Mouse (Mus musculus): ENCODE data around the gene Spata5. TPM values are rescaled to one million over a fixed set of nuclear protein-coding genes. Genes with fewer than 3 reads are reported as not detected.

The Spata5 gene
- polyA plus RNA-seq, 2 experiments = 9.6 to 40.2 TPM

DNA sequence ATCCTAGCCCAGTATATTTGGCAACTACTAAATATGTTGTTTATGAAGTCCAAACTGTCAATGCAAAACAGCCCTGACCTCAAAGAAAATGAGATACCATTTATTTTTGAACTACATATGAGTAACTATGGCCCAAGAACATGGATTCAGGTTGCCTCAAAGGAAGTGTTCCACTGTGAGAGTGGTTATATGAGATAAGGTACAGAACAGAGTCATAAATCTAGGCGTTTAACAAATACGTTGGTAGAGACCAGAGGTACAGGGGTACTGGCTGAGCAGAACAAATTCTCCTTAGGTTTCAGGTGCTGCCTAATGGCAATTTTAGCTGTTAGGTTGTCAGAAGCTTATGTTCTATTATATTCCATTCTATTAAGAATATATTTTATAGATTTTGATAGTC is 67.9 kb downstream of the Spata5 start:
- no peaks in the 10 kb centered on the region for H3K9me3 ChIP-seq (ENCODE audit: control insufficient read depth, low read length)
- H3K4me2 ChIP-seq (replicated peaks; ENCODE audit: low read depth, low read length, severe bottlenecking) = no peak overlapping the region
- H3K4me3 ChIP-seq (replicated peaks; ENCODE audit: low read length) = no peak overlapping the region
- ATAC-seq (ENCODE audit: low FRiP score, low read depth) (no peak), DNase-seq (ENCODE audit: low spot score) (no peak)
- no peak overlapping the region for H3K27ac ChIP-seq (replicated peaks; ENCODE audit: low read depth, low read length)
- TF ChIP-seq POLR2A (IDR thresholded peaks at IDR 0.05; ENCODE audit: borderline replicate concordance, extremely low read depth, insufficient read depth, insufficient read length) = no peak
- no peaks in the 10 kb centered on the region for H3K4me1 ChIP-seq (ENCODE audit: control insufficient read depth, insufficient read depth, low read length)
- no peaks in the 10 kb centered on the region for H3K36me3 ChIP-seq (ENCODE audit: control insufficient read depth, insufficient read depth, low read length)
- WGBS = 81% methylated on average over 2 of the region's 2 CpGs
- H3K27me3 ChIP-seq (ENCODE audit: control insufficient read depth, insufficient read depth, low read length) = no peaks in the 10 kb centered on the region
- H3K9ac ChIP-seq (ENCODE audit: low read depth, low read length, severe bottlenecking) = no peak overlapping the region

DNA sequence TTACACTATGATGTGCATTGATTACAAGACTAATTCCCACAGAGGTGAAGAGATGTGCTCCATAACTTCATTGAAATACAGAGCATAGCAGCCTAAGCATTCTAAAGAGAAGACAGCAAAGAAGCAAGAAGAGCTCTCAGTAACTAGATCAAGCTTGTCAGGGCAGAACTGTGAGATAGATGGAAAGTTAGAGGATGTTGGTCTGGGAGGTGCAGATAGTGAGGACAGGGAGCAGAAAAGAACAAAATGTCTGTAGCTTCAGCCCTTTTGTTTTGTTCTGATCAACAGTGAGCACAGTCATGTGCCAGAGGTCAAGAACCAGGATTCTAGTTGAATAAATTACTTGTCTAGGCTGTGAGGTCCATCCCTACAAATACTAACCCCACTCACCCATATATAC is 68.5 kb downstream of the Spata5 start:
- ATAC-seq (ENCODE audit: low FRiP score, low read depth) (no peak), DNase-seq (ENCODE audit: low spot score) (no peak)
- Histone ChIP-seq H3K9ac (ENCODE audit: low read depth, low read length, severe bottlenecking) (no peak overlapping the region), H3K27ac (replicated peaks; ENCODE audit: low read depth, low read length) (no peak overlapping the region), H3K4me1 (ENCODE audit: control insufficient read depth, insufficient read depth, low read length) (no peaks in the 10 kb centered on the region), H3K4me2 (replicated peaks; ENCODE audit: low read depth, low read length, severe bottlenecking) (no peak overlapping the region), H3K4me3 (replicated peaks; ENCODE audit: low read length) (no peak overlapping the region), H3K9me3 (ENCODE audit: control insufficient read depth, low read length) (no peaks in the 10 kb centered on the region), H3K27me3 (ENCODE audit: control insufficient read depth, insufficient read depth, low read length) (no peaks in the 10 kb centered on the region), H3K36me3 (ENCODE audit: control insufficient read depth, insufficient read depth, low read length) (no peaks in the 10 kb centered on the region)
- TF ChIP-seq POLR2A (IDR thresholded peaks at IDR 0.05; ENCODE audit: borderline replicate concordance, extremely low read depth, insufficient read depth, insufficient read length) = no peak

DNA sequence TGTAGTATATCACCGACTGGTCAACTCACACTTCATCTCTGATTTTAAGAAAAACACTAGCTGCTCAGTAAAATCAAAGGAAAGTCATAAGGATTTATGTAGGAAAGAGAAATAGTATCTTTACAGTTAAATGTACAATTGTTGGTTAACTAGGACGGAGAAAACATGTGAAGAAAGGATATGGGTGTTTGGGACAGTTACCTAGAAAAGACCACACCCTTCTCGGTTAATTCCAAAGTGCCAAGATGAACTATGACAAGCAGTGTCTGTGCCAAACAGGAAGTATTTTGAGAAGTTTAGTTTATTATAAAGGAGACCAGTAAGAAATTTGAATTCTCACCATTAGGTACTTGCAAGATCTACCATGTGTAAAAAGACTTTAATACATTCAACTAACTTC is 70.3 kb downstream of the Spata5 start:
- TF ChIP-seq POLR2A (IDR thresholded peaks at IDR 0.05; ENCODE audit: borderline replicate concordance, extremely low read depth, insufficient read depth, insufficient read length) = no peak
- Histone ChIP-seq H3K36me3 (ENCODE audit: control insufficient read depth, insufficient read depth, low read length) (no peaks in the 10 kb centered on the region), H3K27me3 (ENCODE audit: control insufficient read depth, insufficient read depth, low read length) (no peaks in the 10 kb centered on the region), H3K27ac (replicated peaks; ENCODE audit: low read depth, low read length) (no peak overlapping the region), H3K4me3 (replicated peaks; ENCODE audit: low read length) (no peak overlapping the region), H3K9ac (ENCODE audit: low read depth, low read length, severe bottlenecking) (no peak overlapping the region), H3K4me1 (ENCODE audit: control insufficient read depth, insufficient read depth, low read length) (no peaks in the 10 kb centered on the region), H3K9me3 (ENCODE audit: control insufficient read depth, low read length) (no peaks in the 10 kb centered on the region), H3K4me2 (replicated peaks; ENCODE audit: low read depth, low read length, severe bottlenecking) (no peak overlapping the region)
- ATAC-seq (ENCODE audit: low FRiP score, low read depth) (no peak), DNase-seq (ENCODE audit: low spot score) (no peak)
- 86% methylated on average over 3 of the region's 3 CpGs for WGBS

DNA sequence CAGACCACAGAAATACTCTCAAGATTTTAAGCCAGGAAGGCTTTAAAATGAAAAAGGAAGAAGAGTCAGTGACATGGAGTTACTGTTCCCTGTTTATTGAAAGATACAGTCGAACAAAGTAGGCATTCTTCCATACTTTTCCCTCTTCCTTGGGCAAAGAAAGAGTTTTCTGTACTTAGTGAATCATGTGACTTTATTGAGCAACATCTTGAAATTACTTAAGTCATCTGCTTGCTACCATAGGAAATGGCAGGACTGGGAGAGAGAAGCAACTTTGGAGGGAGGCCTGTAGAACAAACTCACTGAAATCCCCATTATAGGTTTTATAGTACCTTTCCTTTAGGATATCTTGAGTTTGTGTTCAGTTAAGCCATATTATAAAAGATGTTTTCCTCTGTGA is 81.2 kb downstream of the Spata5 start:
- H3K4me1 ChIP-seq (ENCODE audit: control insufficient read depth, insufficient read depth, low read length) = 0 out of 2 replicates have a peak, but pooled peaks cover 2% of the 10 kb centered on the region
- no peak overlapping the region for H3K27ac ChIP-seq (replicated peaks; ENCODE audit: low read depth, low read length)
- no peak for DNase-seq (ENCODE audit: low spot score)
- no peaks in the 10 kb centered on the region for H3K27me3 ChIP-seq (ENCODE audit: control insufficient read depth, insufficient read depth, low read length)
- no peaks in the 10 kb centered on the region for H3K36me3 ChIP-seq (ENCODE audit: control insufficient read depth, insufficient read depth, low read length)
- no peak overlapping the region for H3K4me2 ChIP-seq (replicated peaks; ENCODE audit: low read depth, low read length, severe bottlenecking)
- TF ChIP-seq POLR2A (IDR thresholded peaks at IDR 0.05; ENCODE audit: borderline replicate concordance, extremely low read depth, insufficient read depth, insufficient read length) = no peak
- 82% methylated on average over 1 of the region's 1 CpGs for WGBS
- H3K4me3 ChIP-seq (replicated peaks; ENCODE audit: low read length) = no peak overlapping the region
- no peak for ATAC-seq (ENCODE audit: low FRiP score, low read depth)
- no peaks in the 10 kb centered on the region for H3K9me3 ChIP-seq (ENCODE audit: control insufficient read depth, low read length)
- no peak overlapping the region for H3K9ac ChIP-seq (ENCODE audit: low read depth, low read length, severe bottlenecking)

DNA sequence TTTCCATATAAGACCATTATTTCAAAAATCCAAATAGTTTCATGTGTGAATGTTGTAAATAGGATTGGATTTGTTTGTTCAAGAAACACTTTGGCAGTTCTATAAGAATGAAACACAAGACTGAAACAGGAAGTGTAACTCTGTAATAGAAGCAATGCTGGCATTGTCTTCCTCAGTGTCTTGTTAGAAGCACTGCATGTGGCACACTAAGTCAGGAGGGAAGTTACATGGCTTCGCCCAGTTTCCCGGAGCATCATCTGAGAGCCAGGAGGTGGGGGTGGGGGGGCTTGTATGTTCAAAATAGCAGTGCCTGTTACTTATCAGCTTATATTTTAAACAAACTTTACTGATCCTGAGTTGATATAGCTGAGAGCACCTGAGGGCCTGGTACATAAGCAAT is 82.9 kb downstream of the Spata5 start:
- Histone ChIP-seq H3K9me3 (ENCODE audit: control insufficient read depth, low read length) (no peaks in the 10 kb centered on the region), H3K4me1 (ENCODE audit: control insufficient read depth, insufficient read depth, low read length) (0 out of 2 replicates have a peak, but pooled peaks cover 2% of the 10 kb centered on the region), H3K4me2 (replicated peaks; ENCODE audit: low read depth, low read length, severe bottlenecking) (no peak overlapping the region), H3K27ac (replicated peaks; ENCODE audit: low read depth, low read length) (no peak overlapping the region), H3K27me3 (ENCODE audit: control insufficient read depth, insufficient read depth, low read length) (no peaks in the 10 kb centered on the region), H3K4me3 (replicated peaks; ENCODE audit: low read length) (no peak overlapping the region), H3K36me3 (ENCODE audit: control insufficient read depth, insufficient read depth, low read length) (no peaks in the 10 kb centered on the region), H3K9ac (ENCODE audit: low read depth, low read length, severe bottlenecking) (no peak overlapping the region)
- no peak for DNase-seq (ENCODE audit: low spot score)
- no peak for TF ChIP-seq POLR2A (IDR thresholded peaks at IDR 0.05; ENCODE audit: borderline replicate concordance, extremely low read depth, insufficient read depth, insufficient read length)
- 76% methylated on average over 2 of the region's 2 CpGs for WGBS
- no peak for ATAC-seq (ENCODE audit: low FRiP score, low read depth)

DNA sequence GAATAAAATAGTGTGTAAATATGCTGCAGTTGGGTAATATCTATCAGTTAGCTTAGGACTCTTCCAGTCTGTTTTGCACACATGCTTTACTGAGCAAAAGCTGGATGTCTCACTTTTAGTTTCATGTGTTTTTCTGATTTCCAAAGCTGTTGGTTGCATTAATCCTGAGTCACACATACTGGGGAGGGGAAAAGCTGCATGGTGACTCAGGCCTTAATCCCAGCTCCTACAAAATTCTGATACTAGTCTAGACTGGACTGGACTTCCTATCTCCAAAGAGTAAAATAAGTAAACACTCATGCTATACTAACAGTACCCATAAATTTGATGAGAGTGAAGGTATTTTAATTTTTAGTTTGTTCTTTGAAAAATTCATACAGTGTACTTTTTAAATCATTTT is 84.2 kb downstream of the Spata5 start:
- 0 out of 2 replicates have a peak, but pooled peaks cover 2% of the 10 kb centered on the region for H3K4me1 ChIP-seq (ENCODE audit: control insufficient read depth, insufficient read depth, low read length)
- no peaks in the 10 kb centered on the region for H3K9me3 ChIP-seq (ENCODE audit: control insufficient read depth, low read length)
- no peak for TF ChIP-seq POLR2A (IDR thresholded peaks at IDR 0.05; ENCODE audit: borderline replicate concordance, extremely low read depth, insufficient read depth, insufficient read length)
- no peak overlapping the region for H3K27ac ChIP-seq (replicated peaks; ENCODE audit: low read depth, low read length)
- ATAC-seq (ENCODE audit: low FRiP score, low read depth) (no peak), DNase-seq (ENCODE audit: low spot score) (no peak)
- no peaks in the 10 kb centered on the region for H3K36me3 ChIP-seq (ENCODE audit: control insufficient read depth, insufficient read depth, low read length)
- H3K9ac ChIP-seq (ENCODE audit: low read depth, low read length, severe bottlenecking) = no peak overlapping the region
- no peak overlapping the region for H3K4me2 ChIP-seq (replicated peaks; ENCODE audit: low read depth, low read length, severe bottlenecking)
- H3K27me3 ChIP-seq (ENCODE audit: control insufficient read depth, insufficient read depth, low read length) = no peaks in the 10 kb centered on the region
- no peak overlapping the region for H3K4me3 ChIP-seq (replicated peaks; ENCODE audit: low read length)
